Mouse (Mus musculus) kidney, adult 2 months (tissue): ENCODE data around the gene Gm6309.

Experiments used
- CTCF ChIP-seq: fragments of 200-500 bp; conservative IDR thresholded peaks from 2 replicates; pipeline ENCODE4 v1.5.1; 2011; ENCODE audit warnings: low read depth, mild to moderate bottlenecking, control low read depth, low read length, moderate library complexity, mixed read lengths; ENCODE audit not compliant: insufficient read depth, insufficient read length
- POLR2A ChIP-seq: fragments of 200-500 bp; IDR thresholded peaks from one replicate; pipeline ENCODE4 v1.6.1; 2011; ENCODE audit warnings: low read depth, low read length, control low read depth

DNA sequence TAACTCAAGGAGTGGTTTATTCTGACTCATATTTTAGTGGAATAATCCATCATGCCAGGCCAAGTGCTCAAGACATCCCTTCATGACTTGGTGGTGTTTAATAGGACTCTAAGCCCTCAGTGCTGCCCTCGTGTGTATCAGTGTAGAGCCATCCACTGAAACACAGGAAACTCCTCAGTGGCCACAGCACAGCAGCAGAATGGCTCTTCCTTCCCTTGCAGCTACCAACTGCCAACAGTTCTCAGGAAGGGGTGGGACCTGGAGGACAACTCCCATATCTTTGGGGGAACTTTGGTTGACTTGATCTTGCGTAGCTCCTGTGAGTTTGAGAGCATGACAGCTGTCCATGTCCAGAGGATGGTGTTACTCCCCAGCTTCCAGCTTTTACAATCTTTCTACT lies 33.4 kb upstream of the Gm6309 start:
- TF ChIP-seq CTCF (no peak), POLR2A (no peak)
